Mouse (Mus musculus): ENCODE data around the gene Rec114.

DNA sequence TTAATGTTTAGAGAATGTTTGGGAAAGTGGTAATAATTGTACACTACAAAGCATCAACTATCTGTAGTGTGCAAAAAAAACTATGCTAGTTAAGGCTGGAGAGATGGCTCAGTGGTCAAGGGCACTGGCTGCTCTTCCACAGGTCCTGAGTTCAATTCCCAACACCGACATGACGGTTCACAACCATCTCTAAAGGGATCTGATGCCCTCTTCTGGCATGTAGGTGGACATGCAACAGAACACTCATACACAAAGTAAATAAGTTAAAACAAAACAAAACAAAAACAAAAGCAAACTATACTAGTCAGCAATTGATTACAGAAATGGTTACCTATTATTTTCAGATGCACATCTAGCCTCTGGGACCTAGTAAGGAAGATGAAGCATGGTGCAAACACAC lies 1.1 kb downstream of the Rec114 start:
- TF ChIP-seq TAL1 (conservative IDR thresholded peaks at IDR 0.05; ENCODE audit: low read depth, low read length) = no peak
- TF ChIP-seq CTCF (IDR thresholded peaks at IDR 0.05; ENCODE audit: low read depth, low read length) = no peak
- TF ChIP-seq GATA1 (IDR thresholded peaks at IDR 0.05; ENCODE audit: borderline replicate concordance, low read length) = no peak

Data from G1E (cell line).